Mouse (Mus musculus): ENCODE measurements at regions not wholly inside any gene's neighbourhood (a gene's known extent, or its start where the extent isn't known, plus 50 kb on each side); places are given as distances from the start of the nearest gene placed in this dataset.

- TF ChIP-seq NELFE (IDR thresholded peaks at IDR 0.05; ENCODE audit: low read depth, low read length) (no peak), CTCF (conservative IDR thresholded peaks at IDR 0.05 in 1 of 2, IDR thresholded peaks at IDR 0.05 in 1 of 2; ENCODE audit: low read depth in 2 of 2, low read length in 2 of 2) (no peak), GABPA (IDR thresholded peaks at IDR 0.05; ENCODE audit: insufficient replicate concordance, low read depth, low read length) (no peak), JUN (IDR thresholded peaks at IDR 0.05; ENCODE audit: insufficient read depth, low read depth, low read length) (no peak), MAX (IDR thresholded peaks at IDR 0.05; ENCODE audit: low read length) (no peak), MEF2A (IDR thresholded peaks at IDR 0.05; ENCODE audit: borderline replicate concordance, low read depth, low read length) (no peak), CHD1 (IDR thresholded peaks at IDR 0.05; ENCODE audit: low read depth, low read length) (no peak), EP300 (IDR thresholded peaks at IDR 0.05; ENCODE audit: low read length) (no peak), NRF1 (IDR thresholded peaks at IDR 0.05; ENCODE audit: low read depth, low read length) (no peak), USF1 (IDR thresholded peaks at IDR 0.05; ENCODE audit: low read depth, low read length) (no peak), TCF12 (IDR thresholded peaks at IDR 0.05; ENCODE audit: low read depth, low read length) (no peak)
Observed at GRCm38 (mm10) chr8:90056331-90056730, 291.8 kb downstream of the Tox3 start.
